Mouse (Mus musculus): ENCODE results near the gene Ppp1r18.

Gene Ppp1r18

GRCm38 (mm10) chr17:35915538-35916296 is 50.3 kb downstream of the Ppp1r18 start:
- DNase-seq, result no peak

- DNase-seq, result peak; percentile 99
Measured at GRCm38 (mm10) chr17:35916297-35917142, 51.1 kb downstream of the Ppp1r18 start, which contains the start of the genes Mrps18b and Ppp1r10. Gene Mrps18b (minus strand): TSS chr17:35916389. Gene Ppp1r10 (plus strand): TSS chr17:35916434.

- DNase-seq, result peak; percentile 43
Measured at GRCm38 (mm10) chr17:35917143-35917462, 51.7 kb downstream of the Ppp1r18 start.

- DNase-seq, result peak; percentile 44
Measured at GRCm38 (mm10) chr17:35917463-35918251, 52.3 kb downstream of the Ppp1r18 start.

GRCm38 (mm10) chr17:35918276-35919059 is 53.1 kb downstream of the Ppp1r18 start:
- DNase-seq, result peak; percentile 49

- DNase-seq, result peak; percentile 97
Measured at GRCm38 (mm10) chr17:35919060-35919715, 53.8 kb downstream of the Ppp1r18 start.

- DNase-seq, result no peak
Measured at GRCm38 (mm10) chr17:35919864-35920301, 54.5 kb downstream of the Ppp1r18 start.

- DNase-seq, result no peak
Measured at GRCm38 (mm10) chr17:35920384-35920783, 55.0 kb downstream of the Ppp1r18 start.

GRCm38 (mm10) chr17:35920862-35921562 is 55.6 kb downstream of the Ppp1r18 start:
- DNase-seq, result peak; percentile 51

GRCm38 (mm10) chr17:35921710-35922109 is 56.3 kb downstream of the Ppp1r18 start:
- DNase-seq, result no peak

- DNase-seq, result no peak
Measured at GRCm38 (mm10) chr17:35922566-35922965, 57.2 kb downstream of the Ppp1r18 start.

GRCm38 (mm10) chr17:35923281-35923680 is 57.9 kb downstream of the Ppp1r18 start:
- no peak for DNase-seq
